Mouse (Mus musculus) MEL (cell line): ENCODE data around the gene Gripap1. TPM values are rescaled to one million over a fixed set of nuclear protein-coding genes. Genes with fewer than 3 reads are reported as not detected.
A peak's percentile ranks its signal among the peaks of the same experiment; 100 is the strongest.

Source experiments
- DNase-seq: peaks from one replicate; pipeline ENCODE4 v3.0.0; 2011; ENCODE audit warnings: low read depth, low spot score
- H3K27ac ChIP-seq: 2 replicates; pipeline ENCODE4 v1.5.1; 2012; ENCODE audit warnings: low read depth, mild to moderate bottlenecking, control low read depth, low read length, moderate library complexity; ENCODE audit not compliant: control insufficient read depth
- H3K27me3 ChIP-seq, 2 experiments: fragments of 150-350 bp in 1 of 2; sonication (generic) in 1 of 2; 2 replicates each; pipeline ENCODE4 v1.6.1; 2012; ENCODE audit warnings: low read length in 2 of 2, mild to moderate bottlenecking in 2 of 2, improper control_type of control experiment in 1 of 2, moderate library complexity in 1 of 2; ENCODE audit not compliant: insufficient read depth in 2 of 2, control insufficient read depth in 1 of 2
- H3K36me3 ChIP-seq, 2 experiments: 2 replicates each; pipeline ENCODE4 v1.6.1; 2012 to 2014; ENCODE audit warnings: low read length in 2 of 2, improper control_type of control experiment in 1 of 2, inconsistent platforms in 1 of 2, mild to moderate bottlenecking in 1 of 2; ENCODE audit not compliant: insufficient read depth in 2 of 2, control insufficient read depth in 1 of 2
- H3K4me1 ChIP-seq, 2 experiments: fragments of 150-350 bp in 1 of 2; sonication (generic) in 1 of 2; 2 replicates each; pipeline ENCODE4 v1.6.1; 2012; ENCODE audit warnings: low read length in 2 of 2, improper control_type of control experiment in 1 of 2, mild to moderate bottlenecking in 1 of 2; ENCODE audit not compliant: insufficient read depth in 2 of 2, control insufficient read depth in 1 of 2
- H3K4me3 ChIP-seq, 2 experiments: fragments of 150-350 bp in 1 of 2; sonication (generic) in 1 of 2; 2 replicates each; pipeline ENCODE4 v1.5.1; 2012; ENCODE audit warnings: low read depth in 2 of 2, low read length in 2 of 2, mild to moderate bottlenecking in 2 of 2, moderate library complexity in 2 of 2, control low read depth in 1 of 2, improper control_type of control experiment in 1 of 2; ENCODE audit not compliant: control insufficient read depth in 1 of 2, insufficient read depth in 1 of 2
- H3K79me2 ChIP-seq: 2 replicates; pipeline ENCODE4 v1.6.1; 2012; ENCODE audit warnings: mild to moderate bottlenecking, low read length, moderate library complexity; ENCODE audit not compliant: control insufficient read depth, poor library complexity, insufficient read depth
- H3K9ac ChIP-seq: 2 replicates; pipeline ENCODE4 v1.6.1; 2012; ENCODE audit warnings: low read depth, mild to moderate bottlenecking, control low read depth, low read length, moderate library complexity; ENCODE audit not compliant: control insufficient read depth, poor library complexity, severe bottlenecking
- H3K9me3 ChIP-seq: fragments of 150-350 bp; sonication (generic); replicated peaks from 2 replicates; pipeline ENCODE4 v1.6.1; 2012; ENCODE audit warnings: mild to moderate bottlenecking, low read length, improper control_type of control experiment, moderate library complexity; ENCODE audit not compliant: insufficient read depth
- BHLHE40 ChIP-seq: IDR thresholded peaks from 2 replicates; pipeline ENCODE4 v1.6.1; 2012; ENCODE audit warnings: low read depth, mild to moderate bottlenecking, inconsistent platforms, low read length, improper control_type of control experiment, borderline replicate concordance
- CHD1 ChIP-seq: IDR thresholded peaks from 2 replicates; pipeline ENCODE4 v1.6.1; 2012; ENCODE audit warnings: low read depth, mild to moderate bottlenecking, inconsistent platforms, low read length, improper control_type of control experiment
- CHD2 ChIP-seq: IDR thresholded peaks from 2 replicates; pipeline ENCODE4 v1.6.1; 2011; ENCODE audit warnings: low read length, improper control_type of control experiment
- CTCF ChIP-seq, 3 experiments: IDR thresholded peaks in 2 of 3; conservative IDR thresholded peaks in 1 of 3; 2 replicates each; pipeline ENCODE4 v1.5.1; 2011 to 2012; ENCODE audit warnings: low read length in 3 of 3, low read depth in 2 of 3, mild to moderate bottlenecking in 2 of 3, improper control_type of control experiment in 1 of 3, inconsistent platforms in 1 of 3, mixed read lengths in 1 of 3, moderate library complexity in 1 of 3; ENCODE audit not compliant: control insufficient read depth in 1 of 3, insufficient read depth in 1 of 3, poor library complexity in 1 of 3, severe bottlenecking in 1 of 3
- ETS1 ChIP-seq: IDR thresholded peaks from 2 replicates; pipeline ENCODE4 v1.6.1; 2012; ENCODE audit warnings: low read depth, mild to moderate bottlenecking, inconsistent platforms, low read length, improper control_type of control experiment, moderate library complexity
- GABPA ChIP-seq: IDR thresholded peaks from 2 replicates; pipeline ENCODE4 v1.6.1; 2012; ENCODE audit warnings: low read depth, mild to moderate bottlenecking, inconsistent platforms, low read length, improper control_type of control experiment, moderate library complexity
- JUND ChIP-seq: IDR thresholded peaks from 2 replicates; pipeline ENCODE4 v1.6.1; 2011; ENCODE audit warnings: low read depth, mild to moderate bottlenecking, improper control_type of control experiment, low read length
- KAT2A ChIP-seq: conservative IDR thresholded peaks from 2 replicates; pipeline ENCODE4 v1.6.1; 2012; ENCODE audit warnings: low read depth, low read length, improper control_type of control experiment, inconsistent platforms
- MAX ChIP-seq: IDR thresholded peaks from 2 replicates; pipeline ENCODE4 v1.6.1; 2011; ENCODE audit warnings: low read length, improper control_type of control experiment
- MAZ ChIP-seq: IDR thresholded peaks from 2 replicates; pipeline ENCODE4 v1.6.1; 2012; ENCODE audit warnings: low read depth, mild to moderate bottlenecking, inconsistent platforms, low read length, improper control_type of control experiment
- MXI1 ChIP-seq: IDR thresholded peaks from 2 replicates; pipeline ENCODE4 v1.6.1; 2011; ENCODE audit warnings: mild to moderate bottlenecking, low read depth, low read length, improper control_type of control experiment
- MYB ChIP-seq: IDR thresholded peaks from 2 replicates; pipeline ENCODE4 v1.6.1; 2011; ENCODE audit warnings: mild to moderate bottlenecking, low read depth, low read length, improper control_type of control experiment
- POLR2A ChIP-seq, 2 experiments: IDR thresholded peaks; 2 replicates each; pipeline ENCODE4 v1.6.1; 2011 to 2012; ENCODE audit warnings: low read length in 2 of 2, mild to moderate bottlenecking in 2 of 2, control low read depth in 1 of 2, improper control_type of control experiment in 1 of 2, low read depth in 1 of 2, moderate library complexity in 1 of 2; ENCODE audit not compliant: control insufficient read depth in 1 of 2, insufficient read depth in 1 of 2, poor library complexity in 1 of 2
- RCOR1 ChIP-seq: IDR thresholded peaks from 2 replicates; pipeline ENCODE4 v1.6.1; 2012; ENCODE audit warnings: low read depth, mild to moderate bottlenecking, inconsistent platforms, low read length, improper control_type of control experiment
- SMC3 ChIP-seq: IDR thresholded peaks from 2 replicates; pipeline ENCODE4 v1.6.1; 2011; ENCODE audit warnings: low read depth, low read length, improper control_type of control experiment
- TAL1 ChIP-seq: IDR thresholded peaks from 2 replicates; pipeline ENCODE4 v1.6.1; 2012; ENCODE audit warnings: mild to moderate bottlenecking, inconsistent platforms, low read length, moderate library complexity, mixed read lengths
- TBP ChIP-seq: IDR thresholded peaks from 2 replicates; pipeline ENCODE4 v1.8.0; 2011; ENCODE audit warnings: low read depth, low read length, improper control_type of control experiment
- TCF12 ChIP-seq: IDR thresholded peaks from 2 replicates; pipeline ENCODE4 v1.6.1; 2014; ENCODE audit warnings: low read depth, mild to moderate bottlenecking, inconsistent platforms, low read length, improper control_type of control experiment, moderate library complexity
- UBTF ChIP-seq: IDR thresholded peaks from 2 replicates; pipeline ENCODE4 v1.6.1; 2012; ENCODE audit warnings: low read depth, mild to moderate bottlenecking, inconsistent platforms, low read length, improper control_type of control experiment, moderate library complexity, borderline replicate concordance; ENCODE audit not compliant: insufficient read depth
- USF1 ChIP-seq: IDR thresholded peaks from 2 replicates; pipeline ENCODE4 v1.6.1; 2014; ENCODE audit warnings: low read depth, mild to moderate bottlenecking, inconsistent platforms, low read length, improper control_type of control experiment, moderate library complexity
- ZKSCAN1 ChIP-seq: IDR thresholded peaks from 2 replicates; pipeline ENCODE4 v1.6.1; 2012; ENCODE audit warnings: low read depth, mild to moderate bottlenecking, inconsistent platforms, low read length, improper control_type of control experiment, moderate library complexity
- ZNF384 ChIP-seq: IDR thresholded peaks from 2 replicates; pipeline ENCODE4 v1.6.1; 2012; ENCODE audit warnings: low read depth, mild to moderate bottlenecking, inconsistent platforms, low read length, improper control_type of control experiment
- polyA plus RNA-seq, 2 experiments: library from polyadenylated mRNA; stranded (reverse) in 1 of 2; unstranded in 1 of 2; fragments of >175 nt in 1 of 2; fragments of >200 nt in 1 of 2; gene quantifications; 2 replicates each; pipeline versions ENCODE4 v1.2.1 to v1.2.4; 2012; ENCODE audit warnings: low replicate concordance in 2 of 2, low read depth in 1 of 2; ENCODE audit not compliant: insufficient read length in 2 of 2, insufficient read depth in 1 of 2, missing spikeins in 1 of 2
- total RNA-seq: library from RNA; depleted of rRNA; stranded (reverse); fragments of 300-350 nt; gene quantifications from 2 replicates; pipeline ENCODE4 v1.2.3, GENCODE M21; 2012

Gene Gripap1
- total and polyA plus RNA-seq, 3 experiments, result 40.5 to 244 (median 84.6) TPM

DNA sequence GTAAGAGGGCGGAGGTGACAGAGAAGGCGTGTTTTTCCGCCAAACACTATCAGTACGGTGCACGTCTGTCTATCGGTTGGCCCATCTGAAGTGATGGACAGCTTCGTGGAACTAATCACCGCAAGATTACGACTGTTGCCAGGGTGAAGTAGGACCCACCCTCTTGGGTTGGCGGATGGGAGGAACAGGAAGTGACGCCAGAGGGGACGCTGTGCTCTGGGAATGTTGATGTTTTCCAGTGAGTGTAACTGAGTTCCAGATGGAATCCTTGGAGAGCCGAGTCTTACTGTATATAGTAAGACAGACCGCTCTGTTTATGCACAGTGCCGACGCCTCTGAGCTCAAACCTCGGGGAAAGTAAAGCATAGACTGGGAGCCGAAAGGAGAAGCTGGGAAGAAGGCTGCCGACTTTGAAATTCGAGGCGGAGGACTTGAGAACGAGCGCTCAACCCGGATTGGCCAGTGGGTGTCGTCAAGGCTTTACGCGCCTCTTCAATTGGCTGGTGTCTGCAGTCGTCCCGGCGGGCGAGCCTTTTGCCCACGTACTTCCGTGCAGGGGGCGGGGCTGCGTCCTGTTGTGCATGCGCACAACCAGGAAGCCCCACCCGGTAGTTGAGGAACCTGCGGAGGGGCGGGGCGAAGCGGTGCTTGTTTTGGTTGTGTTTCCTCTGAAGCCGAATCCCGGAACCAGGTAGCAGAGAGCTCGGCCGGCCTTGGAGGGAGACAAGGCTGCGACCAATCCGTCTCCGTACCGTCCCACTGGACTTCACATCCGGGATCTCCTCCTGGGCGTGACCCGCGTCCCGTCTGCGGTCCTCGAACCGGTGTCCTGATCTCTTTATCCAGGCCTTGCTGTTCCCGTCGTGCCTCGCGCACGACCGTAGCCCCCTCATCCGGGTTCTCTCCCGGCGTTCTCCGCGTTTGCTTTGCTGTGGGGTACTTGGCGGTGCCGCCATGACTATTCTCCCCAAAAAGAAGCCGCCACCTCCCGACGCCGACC, 51.9 kb downstream of the Gripap1 start, which contains the start of gene Otud5 (continued):
- TF ChIP-seq ZKSCAN1 (no peak), CHD2 (peak; percentile 41; the same call in 1 of the 2 replicates), TBP (peak; percentile 63; the same call in 1 of the 2 replicates), USF1 (no peak), RCOR1 (no peak), POLR2A (IDR thresholded peaks at IDR 0.05; ENCODE audit: control insufficient read depth in 1 of 2, insufficient read depth in 1 of 2, low read depth in 1 of 2, low read length in 2 of 2, poor library complexity in 1 of 2) (peak in 1 of 2 experiments; percentile 74; a peak in 2 of 4 replicates), ZNF384 (no peak), JUND (no peak), TAL1 (peak; percentile 61), MXI1 (peak; percentile 67; the same call in 1 of the 2 replicates), ETS1 (peak; percentile 66; the same call in 1 of the 2 replicates), GABPA (no peak), MAX (peak; percentile 71), MAZ (peak; percentile 90; the same call in 1 of the 2 replicates), SMC3 (no peak), UBTF (no peak), BHLHE40 (no peak), KAT2A (peak; percentile 62; the same call in 1 of the 2 replicates), TCF12 (peak; percentile 59), MYB (no peak), CTCF (IDR thresholded peaks at IDR 0.05 in 2 of 3, conservative IDR thresholded peaks at IDR 0.05 in 1 of 3; ENCODE audit: control insufficient read depth in 1 of 3, insufficient read depth in 1 of 3, low read depth in 2 of 3, low read length in 3 of 3, poor library complexity in 1 of 3, severe bottlenecking in 1 of 3) (no peak)

- Histone ChIP-seq H3K79me2 (peaks cover 52% of the 10 kb centered on the region), H3K27ac (peak overlapping the region; percentile 79), H3K36me3 (peaks cover 2 to 36% of the 10 kb centered on the region in 2 experiments; a peak in 2 of 4 replicates), H3K4me1 (peaks cover 7 to 24% of the 10 kb centered on the region in 2 experiments), H3K4me3 (peak overlapping the region; percentile 58 to 90), H3K9ac (peak overlapping the region; percentile 91), H3K27me3 (no peaks in the 10 kb centered on the region), H3K9me3 (no peaks in the 10 kb centered on the region)
- peak; percentile 61 for DNase-seq
- TF ChIP-seq CHD1 (0 out of 2 replicates have a peak, but pooled peaks have one; percentile 61), POLR2A (IDR thresholded peaks at IDR 0.05; ENCODE audit: control insufficient read depth in 1 of 2, insufficient read depth in 1 of 2, low read depth in 1 of 2, low read length in 2 of 2, poor library complexity in 1 of 2) (no peak)
Observed at GRCm38 (mm10) chrX:7842318-7842717, 52.8 kb downstream of the Gripap1 start.
